In genomic region chr9:106819201-106819600, GRCm38 (mm10) we compare ENCODE assay signal across 8 mouse cellular contexts. TPM values are rescaled to one million over a fixed set of nuclear protein-coding genes. Genes with fewer than 3 reads are reported as not detected.
DNase-seq lines count a peak whose midpoint lies in the region; TF ChIP-seq lines count a peak whose summit lies in the region.

No protein-coding gene starts in this region.

- peaks cover 11% of the 10 kb centered on the region for H3K79me2 ChIP-seq in MEL (ENCODE audit: control insufficient read depth, insufficient read depth, low read length, poor library complexity)

- H3K9me3 ChIP-seq in MEL (replicated peaks; ENCODE audit: insufficient read depth, low read length): no peaks in the 10 kb centered on the region

- H3K4me1 ChIP-seq in MEL (ENCODE audit: control insufficient read depth in 1 of 2, insufficient read depth in 2 of 2, low read length in 2 of 2): peaks cover 0 to 6% of the 10 kb centered on the region in 2 experiments; a peak in 3 of 4 replicates

- no peaks in the 10 kb centered on the region for H3K27me3 ChIP-seq in MEL (ENCODE audit: control insufficient read depth in 1 of 2, insufficient read depth in 2 of 2, low read length in 2 of 2)

- TF ChIP-seq CTCF in MEL (IDR thresholded peaks at IDR 0.05 in 2 of 3, conservative IDR thresholded peaks at IDR 0.05 in 1 of 3; ENCODE audit: control insufficient read depth in 1 of 3, insufficient read depth in 1 of 3, low read depth in 2 of 3, low read length in 3 of 3, poor library complexity in 1 of 3, severe bottlenecking in 1 of 3): peak; percentile 28 to 66 (median 44); a peak in 5 of 6 replicates

- no peak overlapping the region for H3K4me3 ChIP-seq in MEL (ENCODE audit: control insufficient read depth in 1 of 2, insufficient read depth in 1 of 2, low read depth in 2 of 2, low read length in 2 of 2)

- no peak for TF ChIP-seq EP300 in MEL (IDR thresholded peaks at IDR 0.05; ENCODE audit: low read depth in 1 of 2, low read length in 2 of 2)

- peak; percentile 10 for DNase-seq in adrenal gland, postnatal 10 days
- DNase-seq in adrenal gland, postnatal 25 days: no peak
- peak; percentile 45 for DNase-seq in layer of hippocampus, adult 11-12 months (ENCODE audit: low spot score)
- no peak for DNase-seq in layer of hippocampus, adult 9-10 months (ENCODE audit: low spot score)
- peak; percentile 49 for DNase-seq in MEL (ENCODE audit: low read depth, low spot score)
- DNase-seq in kidney, postnatal 36 days: peak; percentile 9 to 51
- no peak for DNase-seq in neural tube, embryonic 10.5 days (ENCODE audit: extremely low spot score, low spot score)
- no peak for DNase-seq in yolk sac, embryonic 10.5 days (ENCODE audit: low spot score)

- H3K27ac ChIP-seq in MEL (ENCODE audit: control insufficient read depth, low read depth, low read length): no peak overlapping the region

- peak; percentile 56 for TF ChIP-seq RAD21 in MEL (IDR thresholded peaks at IDR 0.05; ENCODE audit: low read depth, low read length)

- TF ChIP-seq POLR2A in MEL (IDR thresholded peaks at IDR 0.05; ENCODE audit: control insufficient read depth in 1 of 2, insufficient read depth in 1 of 2, low read depth in 1 of 2, low read length in 2 of 2, poor library complexity in 1 of 2): no peak

- no peak overlapping the region for H3K9ac ChIP-seq in MEL (ENCODE audit: control insufficient read depth, low read depth, low read length, poor library complexity, severe bottlenecking)

- H3K36me3 ChIP-seq in MEL (ENCODE audit: control insufficient read depth in 1 of 2, insufficient read depth in 2 of 2, low read length in 2 of 2): peaks cover 0 to 8% of the 10 kb centered on the region in 2 experiments; a peak in 2 of 4 replicates

TF ChIP-seq in MEL, 35 proteins besides CTCF, POLR2A, EP300 and RAD21:
- TF ChIP-seq ZNF384 (IDR thresholded peaks at IDR 0.05; ENCODE audit: low read depth, low read length): no peak
- TF ChIP-seq ETS1 (IDR thresholded peaks at IDR 0.05; ENCODE audit: low read depth, low read length): no peak
- no peak for TF ChIP-seq TAL1 (IDR thresholded peaks at IDR 0.05; ENCODE audit: low read length)
- TF ChIP-seq NELFE (IDR thresholded peaks at IDR 0.05; ENCODE audit: low read depth, low read length): no peak
- 0 out of 2 replicates have a peak, but pooled peaks have one; percentile 21 for TF ChIP-seq ZC3H11A (IDR thresholded peaks at IDR 0.05; ENCODE audit: low read depth, low read length)
- TF ChIP-seq USF2 (IDR thresholded peaks at IDR 0.05; ENCODE audit: borderline replicate concordance in 1 of 2, insufficient read depth in 1 of 2, low read depth in 1 of 2, low read length in 2 of 2): no peak
- peak; percentile 73 for TF ChIP-seq SMC3 (IDR thresholded peaks at IDR 0.05; ENCODE audit: low read depth, low read length)
- no peak for TF ChIP-seq KAT2A (conservative IDR thresholded peaks at IDR 0.05; ENCODE audit: low read depth, low read length)
TF ChIP-seq in MEL: peak in this region for 2.

RNA-seq across cellular contexts. Expression of gene Dcaf1, which starts 2.5 kb away (rescaled TPM):
- total RNA-seq in adrenal gland, postnatal 10 days (2021): 10 to 100 TPM; 23.9 to 29.2 TPM
- total RNA-seq in adrenal gland, postnatal 25 days (2021): 32.0 and 41.5 TPM in 2 replicates
- total RNA-seq in MEL (2012; rRNA removed): 56.3 and 57.3 TPM in 2 replicates
- 100 to 1,000 TPM in 1 of 2 experiments, 10 to 100 TPM in 1; 58.7 to 131 TPM for polyA plus RNA-seq in MEL (2012; ENCODE audit: insufficient read depth in 1 of 2, insufficient read length in 2 of 2, low read depth in 1 of 2, low replicate concordance in 2 of 2, missing spikeins in 1 of 2)

RNA-seq across cellular contexts. Expression of gene Rad54l2, which starts 30.2 kb away (rescaled TPM):
- 10 to 100 TPM; 19.6 to 22.2 TPM for total RNA-seq in adrenal gland, postnatal 10 days (2021)
- 21.7 and 26.1 TPM in 2 replicates for total RNA-seq in adrenal gland, postnatal 25 days (2021)
- 11.9 and 13.3 TPM in 2 replicates for total RNA-seq in MEL (2012; rRNA removed)
- polyA plus RNA-seq in MEL (2012; ENCODE audit: insufficient read depth in 1 of 2, insufficient read length in 2 of 2, low read depth in 1 of 2, low replicate concordance in 2 of 2, missing spikeins in 1 of 2): 10 to 100 TPM; 15.5 to 27.2 TPM

Comparison
In these comparisons a context has a peak if more than half of its experiments do, and no peak if none do; other contexts are left out.
1. DNase-seq: peak in adrenal gland, postnatal 10 days (single experiment), layer of hippocampus, adult 11-12 months (single experiment), MEL (single experiment) and kidney, postnatal 36 days (2 of 2); none in adrenal gland, postnatal 25 days (single experiment), layer of hippocampus, adult 9-10 months (single experiment), neural tube, embryonic 10.5 days (single experiment) and yolk sac, embryonic 10.5 days (single experiment).